Mouse (Mus musculus) G1E (cell line): ENCODE results near the gene Amn1.
"Not testable (repeated sequence)": the region's sequence is repeated elsewhere in the genome, so short reads cannot be mapped to it uniquely, and the experiment has no call there.

Experiments used
- CTCF ChIP-seq: IDR thresholded peaks from 2 replicates; pipeline ENCODE4 v1.5.1; 2012; ENCODE audit warnings: low read depth, low read length, inconsistent platforms, mixed read lengths
- GATA1 ChIP-seq: IDR thresholded peaks from 2 replicates; pipeline ENCODE4 v1.6.1; 2012; ENCODE audit warnings: borderline replicate concordance, low read length, inconsistent platforms, mixed read lengths
- GATA2 ChIP-seq: IDR thresholded peaks from 2 replicates; pipeline ENCODE4 v1.6.1; 2012; ENCODE audit warnings: low read depth, low read length, inconsistent platforms, borderline replicate concordance
- POLR2AphosphoS5 ChIP-seq: IDR thresholded peaks from 2 replicates; pipeline ENCODE4 v1.6.1; 2012; ENCODE audit warnings: low read depth, low read length, inconsistent platforms; ENCODE audit not compliant: insufficient replicate concordance
- TAL1 ChIP-seq: conservative IDR thresholded peaks from 2 replicates; pipeline ENCODE4 v1.6.1; 2012; ENCODE audit warnings: low read depth, low read length, inconsistent platforms, mixed read lengths

GRCm38 (mm10) chr6:149167038-149167437, 21.5 kb downstream of the Amn1 start:
- not testable (repeated sequence) for TF ChIP-seq GATA1, CTCF, GATA2, TAL1, POLR2AphosphoS5
